Comparison of ENCODE assay signal across 9 mouse cellular contexts in the genomic region with DNA sequence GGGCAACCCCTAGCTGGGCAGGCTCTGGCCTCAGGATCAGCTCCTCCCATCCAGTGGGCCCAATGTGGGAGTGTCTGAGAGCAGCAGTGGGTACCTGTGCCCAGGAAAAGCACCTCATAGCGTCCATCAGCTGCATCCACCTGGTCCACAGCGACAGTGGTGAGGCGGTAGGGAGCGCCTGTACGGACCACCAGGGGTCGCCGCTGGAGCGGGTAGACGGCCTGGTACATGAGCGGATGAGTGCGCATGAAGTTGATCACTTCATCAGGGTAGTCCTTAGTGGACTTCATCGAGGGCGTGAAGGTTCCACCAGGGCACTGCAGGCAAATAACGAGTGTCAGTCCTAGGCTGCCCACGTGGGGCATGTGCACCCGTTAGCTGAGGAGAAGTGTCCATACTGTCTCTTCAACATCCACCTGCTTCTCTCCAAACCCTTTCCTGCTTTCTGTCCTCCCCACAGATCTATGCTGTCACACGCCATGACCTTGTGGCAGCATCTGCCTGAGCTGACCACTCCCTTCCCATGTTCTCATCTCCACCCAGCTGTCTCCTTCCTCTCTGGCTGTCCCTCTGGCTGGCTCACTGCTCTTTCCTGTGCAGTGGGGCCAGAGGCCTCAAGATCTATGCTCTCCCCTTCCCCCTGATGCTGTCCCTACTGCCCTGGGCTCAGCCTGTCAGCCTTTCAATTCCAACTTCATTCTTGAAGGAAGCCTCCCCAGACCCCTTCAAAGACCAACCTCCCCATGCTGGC. TPM values are rescaled to one million over a fixed set of nuclear protein-coding genes. Genes with fewer than 3 reads are reported as not detected.
DNase-seq lines count a peak whose midpoint lies in the region; ATAC-seq and TF ChIP-seq lines count a peak whose summit lies in the region.
"Had no signal": no experiment of that assay in that cellular context is flagged by ENCODE, and none has a peak within 500 bp of the region (broad histone marks: within the 10 kb centered on the region; RNA-seq: fewer than 3 reads in every experiment).

No protein-coding gene starts in this region.

- H3K9ac ChIP-seq in heart, embryonic 11.5 days (ENCODE audit: low read depth, low read length), result no peak overlapping the region

- TF ChIP-seq CTCF in cortical plate, adult 2 months (IDR thresholded peaks at IDR 0.05; ENCODE audit: extremely low read depth, insufficient read depth, low read length), result peak; percentile 51

- no peak for TF ChIP-seq POLR2A in cortical plate, adult 2 months (IDR thresholded peaks at IDR 0.05; ENCODE audit: extremely low read depth, insufficient read depth, low read length)

- H3K4me3 ChIP-seq in cortical plate, adult 2 months (ENCODE audit: insufficient read depth, low read length), result no peak overlapping the region
- H3K4me3 ChIP-seq in heart, embryonic 11.5 days (ENCODE audit: low read depth, low read length), result no peak overlapping the region

- H3K36me3 ChIP-seq in heart, embryonic 11.5 days (ENCODE audit: control insufficient read depth, insufficient read depth, low read length), result peaks cover 5% of the 10 kb centered on the region; the same call in 1 of the 2 replicates

- peaks cover 1% of the 10 kb centered on the region; the same call in 1 of the 2 replicates for H3K27me3 ChIP-seq in heart, embryonic 11.5 days (ENCODE audit: control insufficient read depth, insufficient read depth, low read length)

- no peaks in the 10 kb centered on the region for H3K9me3 ChIP-seq in heart, embryonic 11.5 days (replicated peaks; ENCODE audit: control insufficient read depth, low read length)

- WGBS in heart, embryonic 11.5 days (ENCODE audit: insufficient replicate concordance), result 38% methylated on average over 17 of the region's 17 CpGs

- no peaks in the 10 kb centered on the region for H3K4me1 ChIP-seq in cortical plate, adult 2 months (ENCODE audit: control insufficient read depth, insufficient read depth, low read length)
- H3K4me1 ChIP-seq in heart, embryonic 11.5 days (ENCODE audit: control insufficient read depth, insufficient read depth, low read length), result peaks cover 4% of the 10 kb centered on the region; the same call in 1 of the 2 replicates

- no peak overlapping the region for H3K27ac ChIP-seq in cortical plate, adult 2 months (ENCODE audit: insufficient read depth, low read length)
- no peak overlapping the region for H3K27ac ChIP-seq in heart, embryonic 11.5 days (ENCODE audit: low read depth, low read length)

- DNase-seq in urinary bladder, postnatal 14 days (ENCODE audit: low spot score), result peak; percentile 72
- DNase-seq in urinary bladder, adult 2 months (ENCODE audit: low spot score), result no peak
- peak; percentile 89 for DNase-seq in kidney, postnatal 10 days
- DNase-seq in testis, postnatal 10 days (ENCODE audit: low spot score), result peak; percentile 86
- no peak for DNase-seq in ovary, postnatal 10 days (ENCODE audit: low spot score)

- no peak overlapping the region for H3K4me2 ChIP-seq in heart, embryonic 11.5 days

- ATAC-seq in heart, embryonic 11.5 days (replicated peaks; ENCODE audit: insufficient number of reproducible peaks, low FRiP score, low TSS enrichment), result 0 out of 2 replicates have a peak, but pooled peaks have one; percentile 27
- peak; percentile 30; the same call in 1 of the 2 replicates for ATAC-seq in megakaryocyte, adult 5-6 weeks (ENCODE audit: poor library complexity, severe bottlenecking)

RNA-seq across cellular contexts. Expression of a gene that starts 5.9 kb away (rescaled TPM):
- polyA plus RNA-seq in urinary bladder, adult 2 months (2012; rRNA removed), result 0.06 TPM in 1 of 2 replicates, not detected in the other
- polyA plus RNA-seq in cortical plate, adult 2 months (2012; rRNA removed), result 0.40 and 0.42 TPM in 2 replicates
- polyA plus RNA-seq in heart, embryonic 11.5 days (2014; fragmentation: Nextera tagmentation; extraction: Ambion mirVana), result 0.42 and 1.2 TPM in 2 replicates
- total RNA-seq in megakaryocyte, adult 5-6 weeks (2015), result not detected in 2 replicates
- not detected in 2 replicates for total RNA-seq in megakaryocyte, adult 5-6 weeks (2017)
- total RNA-seq: gastrocnemius, postnatal 4 days had no signal

RNA-seq across cellular contexts. Expression of a gene that starts 16.1 kb away (rescaled TPM):
- 0.44 and 0.45 TPM in 2 replicates for polyA plus RNA-seq in urinary bladder, adult 2 months (2012; rRNA removed)
- polyA plus RNA-seq in cortical plate, adult 2 months (2012; rRNA removed), result 134 and 156 TPM in 2 replicates
- polyA plus RNA-seq in heart, embryonic 11.5 days (2014; fragmentation: Nextera tagmentation; extraction: Ambion mirVana), result 2.8 and 3.3 TPM in 2 replicates
- total RNA-seq in megakaryocyte, adult 5-6 weeks (2015), result not detected in 2 replicates
- not detected in 2 replicates for total RNA-seq in megakaryocyte, adult 5-6 weeks (2017)

RNA-seq across cellular contexts. Expression of a gene that starts 24.9 kb away (rescaled TPM):
- 110 and 111 TPM in 2 replicates for polyA plus RNA-seq in urinary bladder, adult 2 months (2012; rRNA removed)
- polyA plus RNA-seq in cortical plate, adult 2 months (2012; rRNA removed), result 29.1 and 30.1 TPM in 2 replicates
- polyA plus RNA-seq in heart, embryonic 11.5 days (2014; fragmentation: Nextera tagmentation; extraction: Ambion mirVana), result 4.6 and 5.8 TPM in 2 replicates
- total RNA-seq in megakaryocyte, adult 5-6 weeks (2015), result not detected in 2 replicates
- not detected in 2 replicates for total RNA-seq in megakaryocyte, adult 5-6 weeks (2017)

RNA-seq across cellular contexts. Expression of a gene that starts 50.2 kb away (rescaled TPM):
- polyA plus RNA-seq in urinary bladder, adult 2 months (2012; rRNA removed), result 449 and 465 TPM in 2 replicates
- polyA plus RNA-seq in cortical plate, adult 2 months (2012; rRNA removed), result 283 and 286 TPM in 2 replicates
- 308 and 316 TPM in 2 replicates for polyA plus RNA-seq in heart, embryonic 11.5 days (2014; fragmentation: Nextera tagmentation; extraction: Ambion mirVana)
- total RNA-seq in megakaryocyte, adult 5-6 weeks (2015), result 749 and 768 TPM in 2 replicates
- total RNA-seq in megakaryocyte, adult 5-6 weeks (2017), result 859 and 871 TPM in 2 replicates

Comparison
In these comparisons a context has a peak if more than half of its experiments do, and no peak if none do; other contexts are left out.
1. DNase-seq: peak in urinary bladder, postnatal 14 days (single experiment), kidney, postnatal 10 days (single experiment) and testis, postnatal 10 days (single experiment); none in urinary bladder, adult 2 months (single experiment) and ovary, postnatal 10 days (single experiment).
2. RNA of a gene that starts 16.1 kb away (polyA plus RNA-seq): 134 to 156 TPM in cortical plate, adult 2 months; 2.8 to 3.3 TPM in heart, embryonic 11.5 days and 0.44 to 0.45 TPM in urinary bladder, adult 2 months; every median in the first group is over 10 times any median in the second.